ENCODE assay signal across 26 mouse cellular contexts in the genomic region with DNA sequence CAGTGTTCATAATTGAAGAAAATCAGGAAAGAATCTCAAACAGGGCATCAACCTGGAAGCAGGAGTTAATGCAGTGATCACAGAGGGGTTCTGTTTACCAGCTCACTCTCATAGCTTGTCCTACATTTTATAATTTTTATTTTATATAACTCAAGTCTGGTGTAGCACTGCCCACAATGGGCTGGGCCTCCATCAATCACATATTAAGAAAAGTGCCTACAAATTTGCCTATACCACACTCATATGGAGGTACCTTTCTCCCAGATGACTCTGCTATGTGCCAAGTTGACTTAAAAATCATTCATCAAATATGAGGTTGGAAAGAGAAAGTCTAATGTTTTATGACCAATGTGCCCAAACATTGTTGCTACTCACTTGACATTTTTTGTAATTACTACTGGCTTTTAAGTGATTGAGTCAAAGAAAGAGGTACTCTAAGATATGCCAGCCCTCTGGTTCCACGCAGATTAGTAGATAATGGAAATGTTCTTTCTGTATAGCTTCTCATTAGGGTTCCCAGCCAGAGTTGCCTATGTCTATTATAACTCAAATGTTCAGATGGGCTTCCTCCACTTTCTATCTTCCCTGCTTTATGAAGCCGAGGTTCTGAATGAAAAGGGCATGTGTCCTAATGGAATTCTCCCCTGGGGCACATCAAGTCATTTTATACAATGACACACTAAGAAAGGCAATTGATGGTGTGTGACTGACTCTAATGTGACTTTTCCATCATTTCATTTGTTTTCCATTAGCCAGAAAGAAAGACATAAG.
DNase-seq lines count a peak whose midpoint lies in the region; ATAC-seq lines count a peak whose summit lies in the region.
"Had no signal": no experiment of that assay in that cellular context is flagged by ENCODE, and none has a peak within 500 bp of the region (broad histone marks: within the 10 kb centered on the region; RNA-seq: fewer than 3 reads in every experiment).

No protein-coding gene starts in this region.

- WGBS in midbrain, embryonic 11.5 days, result 52% methylated on average over 2 of the region's 2 CpGs
- WGBS in midbrain, embryonic 16.5 days, result 29% methylated on average over 2 of the region's 2 CpGs
- WGBS in hindbrain, embryonic 13.5 days, result 20% methylated on average over 2 of the region's 2 CpGs
- 22% methylated on average over 2 of the region's 2 CpGs for WGBS in neural tube, embryonic 13.5 days

- H3K27me3 ChIP-seq in midbrain, embryonic 11.5 days (ENCODE audit: control insufficient read depth, insufficient read depth, low read length), result no peaks in the 10 kb centered on the region
- no peaks in the 10 kb centered on the region for H3K27me3 ChIP-seq in midbrain, embryonic 16.5 days (ENCODE audit: control insufficient read depth, insufficient read depth, low read depth, low read length)
- H3K27me3 ChIP-seq in hindbrain, embryonic 13.5 days, result no peaks in the 10 kb centered on the region
- H3K27me3 ChIP-seq in neural tube, embryonic 13.5 days, result no peaks in the 10 kb centered on the region
- H3K27me3 ChIP-seq: heart, embryonic 12.5 days; limb, embryonic 13.5 days; liver, embryonic 12.5 days; midbrain, embryonic 15.5 days; Patski had no signal

- no peaks in the 10 kb centered on the region for H3K36me3 ChIP-seq in midbrain, embryonic 11.5 days (ENCODE audit: control insufficient read depth, insufficient read depth, low read length)
- no peaks in the 10 kb centered on the region for H3K36me3 ChIP-seq in midbrain, embryonic 16.5 days (ENCODE audit: control insufficient read depth, insufficient read depth, low read length)
- H3K36me3 ChIP-seq in hindbrain, embryonic 13.5 days, result no peaks in the 10 kb centered on the region
- H3K36me3 ChIP-seq in neural tube, embryonic 13.5 days, result no peaks in the 10 kb centered on the region
- H3K36me3 ChIP-seq: forebrain, embryonic 10.5 days; heart, embryonic 12.5 days; limb, embryonic 13.5 days; liver, embryonic 12.5 days; midbrain, embryonic 15.5 days had no signal

- H3K4me1 ChIP-seq in midbrain, embryonic 11.5 days (ENCODE audit: control insufficient read depth, insufficient read depth, low read length), result no peaks in the 10 kb centered on the region
- no peaks in the 10 kb centered on the region for H3K4me1 ChIP-seq in midbrain, embryonic 16.5 days (ENCODE audit: control insufficient read depth, insufficient read depth, low read length)
- peaks cover 3% of the 10 kb centered on the region; the same call in 1 of the 2 replicates for H3K4me1 ChIP-seq in hindbrain, embryonic 13.5 days (replicated peaks)
- H3K4me1 ChIP-seq in neural tube, embryonic 13.5 days (replicated peaks), result no peaks in the 10 kb centered on the region
- H3K4me1 ChIP-seq: forebrain, embryonic 10.5 days; heart, embryonic 12.5 days; limb, embryonic 13.5 days; liver, embryonic 12.5 days; midbrain, embryonic 15.5 days had no signal

- DNase-seq in midbrain, embryonic 11.5 days (ENCODE audit: low spot score, missing footprints), result no peak
- peak; percentile 39 for DNase-seq in embryo, embryonic 10.5 days (ENCODE audit: low spot score)
- no peak for DNase-seq in spleen, postnatal 14 days (ENCODE audit: low spot score in 2 of 2)
- DNase-seq in cerebellum, postnatal 36 days, result no peak
- DNase-seq: adrenal gland, adult 2 months; cerebellum, adult 18-20 months; cerebellum, postnatal 14 days; gastrocnemius, postnatal 25 days; heart, adult 18-20 months; heart, postnatal 10 days; kidney, adult 11 months; kidney, postnatal 4 days; layer of hippocampus, adult 9-11 months; lung, adult 18-20 months; lung, postnatal 14 days; thymus, adult 2 months had no signal

- no peaks in the 10 kb centered on the region for H3K9me3 ChIP-seq in midbrain, embryonic 11.5 days (ENCODE audit: control insufficient read depth, low read length)
- no peaks in the 10 kb centered on the region for H3K9me3 ChIP-seq in midbrain, embryonic 16.5 days (replicated peaks; ENCODE audit: control insufficient read depth, low read length, poor library complexity, severe bottlenecking)
- H3K9me3 ChIP-seq in hindbrain, embryonic 13.5 days, result no peaks in the 10 kb centered on the region
- H3K9me3 ChIP-seq in neural tube, embryonic 13.5 days, result no peaks in the 10 kb centered on the region; the same call in 1 of the 2 replicates
- H3K9me3 ChIP-seq: forebrain, embryonic 10.5 days; heart, embryonic 12.5 days; limb, embryonic 13.5 days; liver, embryonic 12.5 days; midbrain, embryonic 15.5 days had no signal

- ATAC-seq in midbrain, embryonic 11.5 days (ENCODE audit: low FRiP score), result 0 out of 2 replicates have a peak, but pooled peaks have one; percentile 4
- no peak for ATAC-seq in midbrain, embryonic 16.5 days
- ATAC-seq in hindbrain, embryonic 13.5 days (ENCODE audit: low FRiP score), result peak; percentile 61
- peak; percentile 59; the same call in 1 of the 2 replicates for ATAC-seq in neural tube, embryonic 13.5 days (ENCODE audit: low read depth)
- ATAC-seq: liver, embryonic 12.5 days; midbrain, embryonic 15.5 days; Patski had no signal

- no peak overlapping the region for H3K9ac ChIP-seq in midbrain, embryonic 11.5 days (ENCODE audit: low read length)
- no peak overlapping the region for H3K9ac ChIP-seq in midbrain, embryonic 16.5 days (ENCODE audit: low read depth, low read length)
- no peak overlapping the region for H3K9ac ChIP-seq in hindbrain, embryonic 13.5 days
- no peak overlapping the region for H3K9ac ChIP-seq in neural tube, embryonic 13.5 days
- H3K9ac ChIP-seq: heart, embryonic 12.5 days; limb, embryonic 13.5 days; liver, embryonic 12.5 days; midbrain, embryonic 15.5 days had no signal

- H3K27ac ChIP-seq in midbrain, embryonic 11.5 days (ENCODE audit: low read depth, low read length), result no peak overlapping the region
- no peak overlapping the region for H3K27ac ChIP-seq in midbrain, embryonic 16.5 days (ENCODE audit: low read length)
- H3K27ac ChIP-seq in hindbrain, embryonic 13.5 days, result no peak overlapping the region
- 0 out of 2 replicates have a peak overlapping the region, but pooled peaks have one; percentile 15 for H3K27ac ChIP-seq in neural tube, embryonic 13.5 days (replicated peaks)
- H3K27ac ChIP-seq: forebrain, embryonic 10.5 days; limb, embryonic 13.5 days; liver, embryonic 12.5 days; midbrain, embryonic 15.5 days; stomach, postnatal 0 days had no signal

- no peak overlapping the region for H3K4me2 ChIP-seq in midbrain, embryonic 11.5 days
- no peak overlapping the region for H3K4me2 ChIP-seq in midbrain, embryonic 16.5 days (ENCODE audit: low read length)
- no peak overlapping the region for H3K4me2 ChIP-seq in hindbrain, embryonic 13.5 days
- no peak overlapping the region for H3K4me2 ChIP-seq in neural tube, embryonic 13.5 days
- H3K4me2 ChIP-seq: heart, embryonic 12.5 days; limb, embryonic 13.5 days; liver, embryonic 12.5 days; midbrain, embryonic 15.5 days had no signal

- H3K4me3 ChIP-seq in midbrain, embryonic 11.5 days (ENCODE audit: low read depth, low read length), result no peak overlapping the region
- H3K4me3 ChIP-seq in midbrain, embryonic 16.5 days (ENCODE audit: low read depth, low read length), result no peak overlapping the region
- no peak overlapping the region for H3K4me3 ChIP-seq in hindbrain, embryonic 13.5 days
- H3K4me3 ChIP-seq in neural tube, embryonic 13.5 days, result no peak overlapping the region
- H3K4me3 ChIP-seq: forebrain, embryonic 10.5 days; heart, embryonic 12.5 days; limb, embryonic 13.5 days; liver, embryonic 12.5 days; midbrain, embryonic 15.5 days had no signal
